Mouse (Mus musculus) neutrophil, adult 5-6 weeks (primary cell): ENCODE measurements around the gene Fras1. TPM values are rescaled to one million over a fixed set of nuclear protein-coding genes. Genes with fewer than 3 reads are reported as not detected.

Experiments
- ATAC-seq: fragments of 151-379, 151-347 bp; 2 replicates; pipeline ENCODE4 v1.8.0; 2017; ENCODE audit warnings: mild to moderate bottlenecking, moderate TSS enrichment; ENCODE audit not compliant: insufficient number of reproducible peaks, poor library complexity, low FRiP score, severe bottlenecking; ENCODE audit errors: extremely low read depth
- total RNA-seq: library from RNA; stranded (forward); fragments of 200-1000 nt; gene quantifications from 2 replicates; pipeline ENCODE4 v1.2.3, GENCODE M21; 2017

Gene Fras1
- total RNA-seq, 1 experiment from 2014 or later = not detected

DNA sequence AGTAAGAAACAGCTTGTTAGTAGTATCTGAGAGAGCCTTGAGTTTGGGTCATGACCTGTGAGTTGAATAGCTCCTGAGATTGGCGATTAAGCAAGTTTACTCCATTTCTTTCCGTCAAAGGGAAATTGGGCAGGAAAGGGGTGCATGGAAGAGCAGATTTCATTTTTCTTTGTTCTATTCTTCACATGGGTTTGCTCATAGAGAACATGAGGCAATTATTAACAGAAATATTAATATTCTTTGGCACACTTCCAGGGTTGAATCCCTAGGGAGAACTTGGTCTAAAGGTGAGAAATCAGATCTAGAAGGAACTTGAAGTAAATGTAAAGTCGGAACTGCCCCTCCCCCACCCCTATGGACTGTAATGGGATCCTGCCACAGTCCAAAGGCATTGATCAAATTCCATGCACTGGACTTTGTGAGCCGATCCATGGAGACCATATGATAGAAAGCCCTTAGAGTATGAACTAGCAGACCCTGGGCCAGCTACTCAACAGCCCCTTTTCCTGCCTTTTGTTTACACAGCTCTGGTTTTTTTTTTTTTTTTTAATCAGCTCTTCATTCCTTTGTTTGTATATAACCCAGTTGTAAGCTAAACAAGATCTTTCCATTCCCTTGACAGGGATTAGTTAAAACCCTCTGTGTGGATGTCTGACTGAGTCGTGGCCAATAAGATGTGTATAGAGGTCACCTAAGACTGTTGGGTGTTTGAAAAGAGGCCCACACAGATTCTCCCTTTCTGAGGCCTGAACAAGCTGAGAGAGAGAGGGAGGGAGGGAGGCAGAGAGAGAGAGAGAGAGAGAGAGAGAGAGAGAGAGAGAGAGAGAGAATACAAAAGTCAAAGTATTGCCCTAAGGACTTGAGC is 22.3 kb downstream of the Fras1 start:
- no peak for ATAC-seq

GRCm38 (mm10) chr5:96402555-96402954 is 28.8 kb downstream of the Fras1 start:
- ATAC-seq = no peak

- no peak for ATAC-seq
These were observed 31.5 kb downstream of the Fras1 start for GRCm38 (mm10) chr5:96405139-96405842.

GRCm38 (mm10) chr5:96408291-96408690 is 34.5 kb downstream of the Fras1 start:
- no peak for ATAC-seq

GRCm38 (mm10) chr5:96412754-96413394 is 39.1 kb downstream of the Fras1 start:
- no peak for ATAC-seq

DNA sequence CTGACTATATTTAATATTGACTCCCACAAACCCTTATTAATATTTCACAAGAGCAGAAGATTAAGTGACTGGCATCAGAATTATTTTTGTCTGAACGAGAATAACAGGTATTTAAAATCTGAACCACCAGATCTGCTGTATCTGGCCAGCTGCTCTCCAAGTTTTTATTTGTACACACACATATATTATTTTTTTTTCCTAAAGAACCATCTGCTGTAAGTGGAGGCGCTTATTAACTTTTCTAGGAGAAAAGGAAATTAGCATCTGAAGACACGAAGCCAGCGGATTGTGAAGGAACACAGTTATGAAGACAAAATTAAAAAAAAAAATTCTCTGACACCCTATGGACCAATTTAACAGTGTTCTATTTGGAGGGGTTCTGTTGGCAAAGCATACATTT is 43.4 kb downstream of the Fras1 start:
- ATAC-seq = no peak

GRCm38 (mm10) chr5:96421550-96421949 is 47.8 kb downstream of the Fras1 start:
- ATAC-seq = no peak

- ATAC-seq = no peak
These were observed 49.0 kb downstream of the Fras1 start for GRCm38 (mm10) chr5:96422716-96423115.

DNA sequence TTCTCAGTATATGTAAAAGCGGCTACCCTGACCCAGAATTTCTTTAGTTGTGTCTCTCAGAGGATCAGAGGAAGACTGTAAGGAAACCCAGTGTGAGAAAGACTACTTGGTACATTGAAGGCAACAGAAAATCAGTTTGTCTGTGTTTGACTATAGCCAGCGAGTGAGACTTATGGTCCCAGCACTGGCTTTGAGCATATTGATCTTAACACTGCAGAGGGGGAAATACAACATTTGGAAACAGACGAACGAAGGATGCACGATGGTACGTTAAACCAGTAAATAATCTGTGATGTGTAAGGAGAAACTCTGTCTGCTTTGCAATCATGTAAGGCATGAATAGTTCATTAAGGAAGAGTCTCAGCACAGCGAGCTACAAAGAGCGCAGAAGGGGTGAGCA is 51.6 kb downstream of the Fras1 start:
- ATAC-seq = no peak

DNA sequence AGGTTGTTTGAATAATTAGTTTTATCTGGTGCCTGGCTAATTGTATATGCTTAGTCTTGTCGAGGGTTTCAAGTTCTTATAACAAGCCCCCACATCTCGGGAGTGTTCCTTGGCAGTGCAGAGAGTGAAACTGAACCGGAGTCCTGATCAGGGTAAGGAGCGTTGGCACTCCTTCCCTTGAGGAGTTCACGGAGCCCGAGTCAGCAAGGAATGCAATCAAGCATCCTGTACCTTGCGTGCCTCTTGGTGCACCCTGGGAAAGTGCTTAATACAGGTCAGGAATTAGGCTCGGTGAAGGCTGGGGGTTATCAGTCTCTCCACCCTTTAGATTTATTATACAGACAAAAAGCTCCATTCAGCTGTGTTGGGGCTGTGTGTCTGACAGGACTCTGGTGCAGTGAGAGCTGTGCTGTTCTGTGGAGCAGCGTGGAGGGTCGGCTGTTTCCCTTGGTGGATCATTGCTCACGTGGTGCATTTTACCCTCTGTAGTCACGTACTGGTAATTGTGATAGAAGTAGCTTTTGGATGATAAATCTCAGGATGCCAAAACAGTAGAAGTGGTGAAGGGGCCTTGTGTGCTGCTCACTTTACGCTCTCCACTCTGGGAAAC is 55.9 kb downstream of the Fras1 start:
- no peak for ATAC-seq

DNA sequence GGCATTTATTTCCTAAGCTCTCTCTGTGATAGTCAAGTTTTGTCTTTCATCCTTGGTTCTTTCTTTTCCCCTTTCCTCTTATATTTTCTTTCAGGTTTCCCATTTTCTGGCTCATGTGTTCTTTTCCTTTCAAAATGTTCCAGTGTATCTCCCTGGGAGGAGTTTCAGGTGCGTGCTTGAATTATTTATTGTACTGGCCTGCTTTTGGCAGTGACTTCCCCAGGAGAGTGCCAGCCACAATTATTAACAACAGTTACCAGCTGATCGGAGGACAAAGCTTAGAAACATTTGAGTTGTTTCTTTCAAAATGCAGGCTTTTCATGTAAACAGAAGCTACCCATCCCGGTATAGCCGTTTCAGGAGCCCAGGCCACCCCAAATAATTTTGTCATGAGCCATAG is 64.1 kb downstream of the Fras1 start:
- no peak for ATAC-seq

- ATAC-seq = no peak
These were observed 66.1 kb downstream of the Fras1 start for GRCm38 (mm10) chr5:96439811-96440210.

DNA sequence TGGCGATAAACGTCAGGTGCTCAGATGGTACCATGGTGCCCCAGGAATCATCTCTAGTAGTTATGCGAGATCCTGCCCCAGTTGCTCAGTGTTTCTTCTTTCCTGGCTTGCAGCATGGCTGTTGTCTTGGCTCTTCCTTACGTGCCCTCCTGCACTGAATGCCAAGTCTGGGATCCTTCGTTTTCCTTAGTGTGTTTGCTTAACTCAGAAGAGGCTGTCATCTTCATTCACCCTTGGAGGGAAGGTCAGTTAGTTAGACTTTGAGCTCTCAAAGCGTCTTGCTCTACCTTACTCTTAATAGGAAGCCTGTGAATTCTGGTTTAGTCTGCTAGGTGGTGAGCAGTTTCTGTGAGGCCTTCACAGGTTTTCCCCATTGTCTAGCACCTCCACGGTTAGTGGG is 73.7 kb downstream of the Fras1 start:
- ATAC-seq = no peak

- ATAC-seq = no peak
These were observed 78.3 kb downstream of the Fras1 start for GRCm38 (mm10) chr5:96452027-96452426.

GRCm38 (mm10) chr5:96453386-96453785 is 79.6 kb downstream of the Fras1 start:
- no peak for ATAC-seq

GRCm38 (mm10) chr5:96454422-96454821 is 80.7 kb downstream of the Fras1 start:
- no peak for ATAC-seq

GRCm38 (mm10) chr5:96455241-96455640 is 81.5 kb downstream of the Fras1 start:
- ATAC-seq = no peak

GRCm38 (mm10) chr5:96457436-96457958 is 83.7 kb downstream of the Fras1 start:
- ATAC-seq = no peak

DNA sequence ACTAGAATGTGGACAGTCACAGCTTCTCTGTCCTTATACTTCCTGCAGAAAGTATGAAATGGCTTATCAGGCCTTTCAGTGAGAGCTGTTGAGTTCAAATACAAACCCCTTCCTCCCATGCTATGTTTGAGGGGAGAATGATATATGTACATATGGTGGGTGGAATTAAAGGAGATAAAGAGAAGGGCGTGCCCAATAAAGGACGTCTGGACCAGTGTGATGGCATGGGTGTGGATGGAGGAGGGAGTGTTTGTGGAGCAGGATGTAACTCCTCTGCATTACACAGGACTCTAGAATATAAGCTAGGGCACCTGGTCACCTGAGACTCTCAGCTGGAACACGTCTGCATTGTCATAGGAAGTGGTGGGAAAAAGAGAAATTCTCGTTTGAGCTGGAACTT is 85.8 kb downstream of the Fras1 start:
- no peak for ATAC-seq
